Mouse (Mus musculus) MEL (cell line): Measurements from ENCODE around the gene Fbln1. TPM values are rescaled to one million over a fixed set of nuclear protein-coding genes. Genes with fewer than 3 reads are reported as not detected.

Experiments used
- DNase-seq: peaks from one replicate; pipeline ENCODE4 v3.0.0; 2011; ENCODE audit warnings: low read depth, low spot score
- H3K27ac ChIP-seq: 2 replicates; pipeline ENCODE4 v1.5.1; 2012; ENCODE audit warnings: low read depth, mild to moderate bottlenecking, control low read depth, low read length, moderate library complexity; ENCODE audit not compliant: control insufficient read depth
- H3K27me3 ChIP-seq, 2 experiments: fragments of 150-350 bp in 1 of 2; sonication (generic) in 1 of 2; 2 replicates each; pipeline ENCODE4 v1.6.1; 2012; ENCODE audit warnings: low read length in 2 of 2, mild to moderate bottlenecking in 2 of 2, improper control_type of control experiment in 1 of 2, moderate library complexity in 1 of 2; ENCODE audit not compliant: insufficient read depth in 2 of 2, control insufficient read depth in 1 of 2
- H3K36me3 ChIP-seq, 2 experiments: 2 replicates each; pipeline ENCODE4 v1.6.1; 2012 to 2014; ENCODE audit warnings: low read length in 2 of 2, improper control_type of control experiment in 1 of 2, inconsistent platforms in 1 of 2, mild to moderate bottlenecking in 1 of 2; ENCODE audit not compliant: insufficient read depth in 2 of 2, control insufficient read depth in 1 of 2
- H3K4me1 ChIP-seq, 2 experiments: fragments of 150-350 bp in 1 of 2; sonication (generic) in 1 of 2; 2 replicates each; pipeline ENCODE4 v1.6.1; 2012; ENCODE audit warnings: low read length in 2 of 2, improper control_type of control experiment in 1 of 2, mild to moderate bottlenecking in 1 of 2; ENCODE audit not compliant: insufficient read depth in 2 of 2, control insufficient read depth in 1 of 2
- H3K4me3 ChIP-seq, 2 experiments: fragments of 150-350 bp in 1 of 2; sonication (generic) in 1 of 2; 2 replicates each; pipeline ENCODE4 v1.5.1; 2012; ENCODE audit warnings: low read depth in 2 of 2, low read length in 2 of 2, mild to moderate bottlenecking in 2 of 2, moderate library complexity in 2 of 2, control low read depth in 1 of 2, improper control_type of control experiment in 1 of 2; ENCODE audit not compliant: control insufficient read depth in 1 of 2, insufficient read depth in 1 of 2
- H3K79me2 ChIP-seq: 2 replicates; pipeline ENCODE4 v1.6.1; 2012; ENCODE audit warnings: mild to moderate bottlenecking, low read length, moderate library complexity; ENCODE audit not compliant: control insufficient read depth, poor library complexity, insufficient read depth
- H3K9ac ChIP-seq: 2 replicates; pipeline ENCODE4 v1.6.1; 2012; ENCODE audit warnings: low read depth, mild to moderate bottlenecking, control low read depth, low read length, moderate library complexity; ENCODE audit not compliant: control insufficient read depth, poor library complexity, severe bottlenecking
- H3K9me3 ChIP-seq: fragments of 150-350 bp; sonication (generic); replicated peaks from 2 replicates; pipeline ENCODE4 v1.6.1; 2012; ENCODE audit warnings: mild to moderate bottlenecking, low read length, improper control_type of control experiment, moderate library complexity; ENCODE audit not compliant: insufficient read depth
- BHLHE40 ChIP-seq: IDR thresholded peaks from 2 replicates; pipeline ENCODE4 v1.6.1; 2012; ENCODE audit warnings: low read depth, mild to moderate bottlenecking, inconsistent platforms, low read length, improper control_type of control experiment, borderline replicate concordance
- CTCF ChIP-seq, 3 experiments: IDR thresholded peaks in 2 of 3; conservative IDR thresholded peaks in 1 of 3; 2 replicates each; pipeline ENCODE4 v1.5.1; 2011 to 2012; ENCODE audit warnings: low read length in 3 of 3, low read depth in 2 of 3, mild to moderate bottlenecking in 2 of 3, improper control_type of control experiment in 1 of 3, inconsistent platforms in 1 of 3, mixed read lengths in 1 of 3, moderate library complexity in 1 of 3; ENCODE audit not compliant: control insufficient read depth in 1 of 3, insufficient read depth in 1 of 3, poor library complexity in 1 of 3, severe bottlenecking in 1 of 3
- ELF1 ChIP-seq: IDR thresholded peaks from 2 replicates; pipeline ENCODE4 v1.6.1; 2014; ENCODE audit warnings: low read depth, mild to moderate bottlenecking, inconsistent platforms, low read length, improper control_type of control experiment, moderate library complexity
- EP300 ChIP-seq, 2 experiments: IDR thresholded peaks; 2 replicates each; pipeline ENCODE4 v1.6.1; 2011; ENCODE audit warnings: improper control_type of control experiment in 2 of 2, low read length in 2 of 2, low read depth in 1 of 2, mild to moderate bottlenecking in 1 of 2
- GABPA ChIP-seq: IDR thresholded peaks from 2 replicates; pipeline ENCODE4 v1.6.1; 2012; ENCODE audit warnings: low read depth, mild to moderate bottlenecking, inconsistent platforms, low read length, improper control_type of control experiment, moderate library complexity
- GATA1 ChIP-seq: IDR thresholded peaks from 2 replicates; pipeline ENCODE4 v1.6.1; 2011; ENCODE audit warnings: low read depth, low read length, improper control_type of control experiment
- HCFC1 ChIP-seq: IDR thresholded peaks from 2 replicates; pipeline ENCODE4 v1.6.1; 2012; ENCODE audit warnings: low read depth, mild to moderate bottlenecking, inconsistent platforms, low read length, improper control_type of control experiment, moderate library complexity
- JUND ChIP-seq: IDR thresholded peaks from 2 replicates; pipeline ENCODE4 v1.6.1; 2011; ENCODE audit warnings: low read depth, mild to moderate bottlenecking, improper control_type of control experiment, low read length
- MAX ChIP-seq: IDR thresholded peaks from 2 replicates; pipeline ENCODE4 v1.6.1; 2011; ENCODE audit warnings: low read length, improper control_type of control experiment
- MAZ ChIP-seq: IDR thresholded peaks from 2 replicates; pipeline ENCODE4 v1.6.1; 2012; ENCODE audit warnings: low read depth, mild to moderate bottlenecking, inconsistent platforms, low read length, improper control_type of control experiment
- MXI1 ChIP-seq: IDR thresholded peaks from 2 replicates; pipeline ENCODE4 v1.6.1; 2011; ENCODE audit warnings: mild to moderate bottlenecking, low read depth, low read length, improper control_type of control experiment
- MYC ChIP-seq: IDR thresholded peaks from 2 replicates; pipeline ENCODE4 v1.6.1; 2011; ENCODE audit warnings: low read depth, mild to moderate bottlenecking, low read length, improper control_type of control experiment, moderate library complexity
- NELFE ChIP-seq: IDR thresholded peaks from 2 replicates; pipeline ENCODE4 v1.6.1; 2011; ENCODE audit warnings: low read depth, low read length, improper control_type of control experiment
- POLR2A ChIP-seq, 2 experiments: IDR thresholded peaks; 2 replicates each; pipeline ENCODE4 v1.6.1; 2011 to 2012; ENCODE audit warnings: low read length in 2 of 2, mild to moderate bottlenecking in 2 of 2, control low read depth in 1 of 2, improper control_type of control experiment in 1 of 2, low read depth in 1 of 2, moderate library complexity in 1 of 2; ENCODE audit not compliant: control insufficient read depth in 1 of 2, insufficient read depth in 1 of 2, poor library complexity in 1 of 2
- RAD21 ChIP-seq: IDR thresholded peaks from 2 replicates; pipeline ENCODE4 v1.6.1; 2011; ENCODE audit warnings: mild to moderate bottlenecking, low read depth, low read length, improper control_type of control experiment
- SIN3A ChIP-seq: IDR thresholded peaks from 2 replicates; pipeline ENCODE4 v1.6.1; 2012; ENCODE audit warnings: low read length, improper control_type of control experiment, inconsistent platforms
- SMC3 ChIP-seq: IDR thresholded peaks from 2 replicates; pipeline ENCODE4 v1.6.1; 2011; ENCODE audit warnings: low read depth, low read length, improper control_type of control experiment
- TAL1 ChIP-seq: IDR thresholded peaks from 2 replicates; pipeline ENCODE4 v1.6.1; 2012; ENCODE audit warnings: mild to moderate bottlenecking, inconsistent platforms, low read length, moderate library complexity, mixed read lengths
- TBP ChIP-seq: IDR thresholded peaks from 2 replicates; pipeline ENCODE4 v1.8.0; 2011; ENCODE audit warnings: low read depth, low read length, improper control_type of control experiment
- TCF12 ChIP-seq: IDR thresholded peaks from 2 replicates; pipeline ENCODE4 v1.6.1; 2014; ENCODE audit warnings: low read depth, mild to moderate bottlenecking, inconsistent platforms, low read length, improper control_type of control experiment, moderate library complexity
- UBTF ChIP-seq: IDR thresholded peaks from 2 replicates; pipeline ENCODE4 v1.6.1; 2012; ENCODE audit warnings: low read depth, mild to moderate bottlenecking, inconsistent platforms, low read length, improper control_type of control experiment, moderate library complexity, borderline replicate concordance; ENCODE audit not compliant: insufficient read depth
- USF1 ChIP-seq: IDR thresholded peaks from 2 replicates; pipeline ENCODE4 v1.6.1; 2014; ENCODE audit warnings: low read depth, mild to moderate bottlenecking, inconsistent platforms, low read length, improper control_type of control experiment, moderate library complexity
- ZKSCAN1 ChIP-seq: IDR thresholded peaks from 2 replicates; pipeline ENCODE4 v1.6.1; 2012; ENCODE audit warnings: low read depth, mild to moderate bottlenecking, inconsistent platforms, low read length, improper control_type of control experiment, moderate library complexity
- ZMIZ1 ChIP-seq: IDR thresholded peaks from 2 replicates; pipeline ENCODE4 v1.6.1; 2012; ENCODE audit warnings: low read depth, mild to moderate bottlenecking, inconsistent platforms, low read length, improper control_type of control experiment, moderate library complexity
- ZNF384 ChIP-seq: IDR thresholded peaks from 2 replicates; pipeline ENCODE4 v1.6.1; 2012; ENCODE audit warnings: low read depth, mild to moderate bottlenecking, inconsistent platforms, low read length, improper control_type of control experiment
- polyA plus RNA-seq, 2 experiments: library from polyadenylated mRNA; stranded (reverse) in 1 of 2; unstranded in 1 of 2; fragments of >175 nt in 1 of 2; fragments of >200 nt in 1 of 2; gene quantifications; 2 replicates each; pipeline versions ENCODE4 v1.2.1 to v1.2.4; 2012; ENCODE audit warnings: low replicate concordance in 2 of 2, low read depth in 1 of 2; ENCODE audit not compliant: insufficient read length in 2 of 2, insufficient read depth in 1 of 2, missing spikeins in 1 of 2
- total RNA-seq: library from RNA; depleted of rRNA; stranded (reverse); fragments of 300-350 nt; gene quantifications from 2 replicates; pipeline ENCODE4 v1.2.3, GENCODE M21; 2012

Gene Fbln1
- total and polyA plus RNA-seq, 3 experiments = not detected

DNA sequence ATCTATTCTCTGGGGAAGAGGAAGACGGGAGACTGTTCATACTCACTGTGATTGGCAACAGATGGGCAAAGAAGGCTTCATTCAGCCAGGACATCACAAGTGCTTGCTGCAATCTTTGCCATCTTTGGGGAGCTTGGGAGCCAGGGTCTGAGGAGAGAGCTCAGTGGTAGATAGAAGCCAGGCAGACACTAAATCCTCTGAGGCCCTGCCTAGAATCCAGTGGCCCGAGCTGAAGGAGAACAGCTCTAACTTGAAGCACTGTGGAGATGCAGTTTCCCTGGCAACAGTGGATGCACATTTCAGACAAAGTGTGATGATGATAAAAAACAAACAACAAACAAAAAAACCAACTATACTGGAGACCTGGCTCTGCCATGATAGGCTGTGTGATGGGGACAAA lies 90.2 kb downstream of the Fbln1 start:
- Histone ChIP-seq H3K9ac (no peak overlapping the region), H3K4me3 (no peak overlapping the region), H3K36me3 (no peaks in the 10 kb centered on the region)

DNA sequence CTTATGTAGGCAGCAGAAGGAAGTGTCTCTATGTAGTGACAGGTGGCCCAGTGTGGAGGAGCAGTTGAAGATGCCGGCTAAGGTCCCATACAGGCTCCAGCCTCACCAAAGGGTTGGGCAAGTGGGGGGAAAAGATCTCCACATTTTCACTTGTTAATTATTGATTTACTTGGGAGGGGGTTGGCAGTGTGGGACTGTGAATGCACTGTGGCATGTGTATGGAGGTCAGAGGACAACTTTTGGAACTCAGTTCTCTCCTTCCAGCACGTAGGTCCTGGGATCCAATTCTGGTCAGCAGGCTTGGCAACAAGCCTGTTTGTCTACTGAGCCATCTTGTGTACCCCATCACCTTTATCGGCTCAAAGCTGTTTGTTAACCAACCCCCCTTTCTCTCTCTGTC lies 90.8 kb downstream of the Fbln1 start:
- DNase-seq = no peak
- Histone ChIP-seq H3K27ac (no peak overlapping the region), H3K27me3 (no peaks in the 10 kb centered on the region), H3K9ac (no peak overlapping the region), H3K4me1 (no peaks in the 10 kb centered on the region), H3K36me3 (no peaks in the 10 kb centered on the region), H3K79me2 (no peaks in the 10 kb centered on the region), H3K9me3 (no peaks in the 10 kb centered on the region), H3K4me3 (no peak overlapping the region)
- TF ChIP-seq UBTF = no peak
- TF ChIP-seq BHLHE40 = no peak
- no peak for TF ChIP-seq MXI1
- TF ChIP-seq USF1 = no peak
- TF ChIP-seq TBP = no peak
- TF ChIP-seq NELFE = no peak
- no peak for TF ChIP-seq CTCF (IDR thresholded peaks at IDR 0.05 in 2 of 3, conservative IDR thresholded peaks at IDR 0.05 in 1 of 3; ENCODE audit: control insufficient read depth in 1 of 3, insufficient read depth in 1 of 3, low read depth in 2 of 3, low read length in 3 of 3, poor library complexity in 1 of 3, severe bottlenecking in 1 of 3)
- TF ChIP-seq ELF1 = no peak
- no peak for TF ChIP-seq ZKSCAN1
- no peak for TF ChIP-seq MAZ
- TF ChIP-seq ZMIZ1 = no peak
- no peak for TF ChIP-seq GABPA
- no peak for TF ChIP-seq MAX
- TF ChIP-seq GATA1 = no peak
- no peak for TF ChIP-seq TAL1

More for the DNA sequence above, 90.2 kb downstream of the Fbln1 start:
- Histone ChIP-seq H3K9me3 (no peaks in the 10 kb centered on the region), H3K27me3 (no peaks in the 10 kb centered on the region), H3K27ac (no peak overlapping the region), H3K4me1 (no peaks in the 10 kb centered on the region), H3K79me2 (no peaks in the 10 kb centered on the region)
- DNase-seq = no peak
- TF ChIP-seq ZNF384 (no peak), POLR2A (IDR thresholded peaks at IDR 0.05; ENCODE audit: control insufficient read depth in 1 of 2, insufficient read depth in 1 of 2, low read depth in 1 of 2, low read length in 2 of 2, poor library complexity in 1 of 2) (no peak), ELF1 (no peak), SIN3A (no peak), JUND (no peak), SMC3 (no peak), GABPA (no peak), ZKSCAN1 (no peak), HCFC1 (no peak), EP300 (IDR thresholded peaks at IDR 0.05; ENCODE audit: low read depth in 1 of 2, low read length in 2 of 2) (no peak), BHLHE40 (no peak), TCF12 (no peak), MYC (no peak), RAD21 (no peak)
